Mouse (Mus musculus): ENCODE data around the gene Sh2b2. TPM values are rescaled to one million over a fixed set of nuclear protein-coding genes. Genes with fewer than 3 reads are reported as not detected.
"Not testable (repeated sequence)": the region's sequence is repeated elsewhere in the genome, so short reads cannot be mapped to it uniquely, and the experiment has no call there.

The Sh2b2 gene
- polyA plus RNA-seq, 1 experiment from 2014 or later = 25.6 TPM

GRCm38 (mm10) chr5:136230348-136231035 is 15.9 kb downstream of the Sh2b2 start:
- ATAC-seq = no peak
- WGBS = 80% methylated on average over 4 of the region's 4 CpGs
- H3K9ac ChIP-seq (replicated peaks) = no peak overlapping the region
- H3K4me1 ChIP-seq (replicated peaks) = peaks cover 17% of the 10 kb centered on the region
- no peaks in the 10 kb centered on the region for H3K9me3 ChIP-seq
- H3K36me3 ChIP-seq = peaks cover 54% of the 10 kb centered on the region
- no peak overlapping the region for H3K4me3 ChIP-seq (replicated peaks)
- H3K27me3 ChIP-seq = 0 out of 2 replicates have a peak, but pooled peaks cover 3% of the 10 kb centered on the region
- no peak overlapping the region for H3K27ac ChIP-seq
- H3K4me2 ChIP-seq (replicated peaks) = no peak overlapping the region

GRCm38 (mm10) chr5:136226246-136226876 is 20.0 kb downstream of the Sh2b2 start:
- Histone ChIP-seq H3K4me2 (replicated peaks) (no peak overlapping the region), H3K9ac (replicated peaks) (no peak overlapping the region), H3K36me3 (peaks cover 86% of the 10 kb centered on the region), H3K4me1 (replicated peaks) (peaks cover 6% of the 10 kb centered on the region; the same call in 1 of the 2 replicates), H3K9me3 (no peaks in the 10 kb centered on the region), H3K27ac (no peak overlapping the region), H3K27me3 (no peaks in the 10 kb centered on the region), H3K4me3 (replicated peaks) (no peak overlapping the region)
- WGBS = 87% methylated on average over 7 of the region's 7 CpGs
- no peak for ATAC-seq

GRCm38 (mm10) chr5:136218585-136218984 is 27.8 kb downstream of the Sh2b2 start:
- Histone ChIP-seq H3K9me3 (no peaks in the 10 kb centered on the region), H3K27me3 (no peaks in the 10 kb centered on the region), H3K36me3 (peaks cover 57% of the 10 kb centered on the region), H3K9ac (replicated peaks) (no peak overlapping the region), H3K4me3 (replicated peaks) (no peak overlapping the region), H3K4me1 (replicated peaks) (no peaks in the 10 kb centered on the region), H3K4me2 (replicated peaks) (no peak overlapping the region), H3K27ac (no peak overlapping the region)
- WGBS = 88% methylated on average over 12 of the region's 12 CpGs
- ATAC-seq = no peak

GRCm38 (mm10) chr5:136217932-136218381 is 28.4 kb downstream of the Sh2b2 start:
- peaks cover 50% of the 10 kb centered on the region for H3K36me3 ChIP-seq
- H3K9ac ChIP-seq (replicated peaks) = no peak overlapping the region
- no peaks in the 10 kb centered on the region for H3K4me1 ChIP-seq (replicated peaks)
- no peaks in the 10 kb centered on the region for H3K27me3 ChIP-seq
- no peak overlapping the region for H3K27ac ChIP-seq
- WGBS = 74% methylated on average over 4 of the region's 4 CpGs
- no peak overlapping the region for H3K4me2 ChIP-seq (replicated peaks)
- ATAC-seq = no peak
- no peaks in the 10 kb centered on the region for H3K9me3 ChIP-seq
- no peak overlapping the region for H3K4me3 ChIP-seq (replicated peaks)

- H3K27me3 ChIP-seq = no peaks in the 10 kb centered on the region
These were observed 29.2 kb downstream of the Sh2b2 start for GRCm38 (mm10) chr5:136217004-136217665.

GRCm38 (mm10) chr5:136215958-136216357 is 30.4 kb downstream of the Sh2b2 start:
- WGBS = 85% methylated on average over 5 of the region's 5 CpGs
- no peak overlapping the region for H3K4me3 ChIP-seq (replicated peaks)
- no peak overlapping the region for H3K27ac ChIP-seq
- H3K36me3 ChIP-seq = peaks cover 32% of the 10 kb centered on the region
- no peaks in the 10 kb centered on the region for H3K9me3 ChIP-seq
- no peaks in the 10 kb centered on the region for H3K27me3 ChIP-seq
- no peaks in the 10 kb centered on the region for H3K4me1 ChIP-seq (replicated peaks)
- H3K9ac ChIP-seq (replicated peaks) = no peak overlapping the region
- no peak overlapping the region for H3K4me2 ChIP-seq (replicated peaks)
- ATAC-seq = no peak

More at GRCm38 (mm10) chr5:136217004-136217665, 29.2 kb downstream of the Sh2b2 start:
- peaks cover 43% of the 10 kb centered on the region for H3K36me3 ChIP-seq
- H3K4me1 ChIP-seq (replicated peaks) = no peaks in the 10 kb centered on the region
- no peak overlapping the region for H3K9ac ChIP-seq (replicated peaks)
- H3K4me2 ChIP-seq (replicated peaks) = no peak overlapping the region
- no peak overlapping the region for H3K27ac ChIP-seq
- no peaks in the 10 kb centered on the region for H3K9me3 ChIP-seq
- no peak overlapping the region for H3K4me3 ChIP-seq (replicated peaks)
- ATAC-seq = no peak
- WGBS = 91% methylated on average over 18 of the region's 18 CpGs

- no peak overlapping the region for H3K9ac ChIP-seq (replicated peaks)
- ATAC-seq = no peak
- 94% methylated on average over 3 of the region's 3 CpGs for WGBS
These were observed 31.1 kb downstream of the Sh2b2 start for GRCm38 (mm10) chr5:136215211-136215610.

GRCm38 (mm10) chr5:136213716-136214115 is 32.6 kb downstream of the Sh2b2 start:
- Histone ChIP-seq H3K27ac (no peak overlapping the region), H3K9me3 (no peaks in the 10 kb centered on the region), H3K36me3 (peaks cover 10% of the 10 kb centered on the region), H3K9ac (replicated peaks) (no peak overlapping the region), H3K4me3 (replicated peaks) (no peak overlapping the region), H3K4me2 (replicated peaks) (no peak overlapping the region), H3K4me1 (replicated peaks) (no peaks in the 10 kb centered on the region), H3K27me3 (no peaks in the 10 kb centered on the region)
- ATAC-seq = no peak
- WGBS = 82% methylated on average over 5 of the region's 5 CpGs

More at GRCm38 (mm10) chr5:136215211-136215610, 31.1 kb downstream of the Sh2b2 start:
- Histone ChIP-seq H3K4me1 (replicated peaks) (no peaks in the 10 kb centered on the region), H3K27me3 (no peaks in the 10 kb centered on the region), H3K4me2 (replicated peaks) (no peak overlapping the region), H3K36me3 (peaks cover 24% of the 10 kb centered on the region), H3K27ac (no peak overlapping the region), H3K4me3 (replicated peaks) (no peak overlapping the region), H3K9me3 (no peaks in the 10 kb centered on the region)

GRCm38 (mm10) chr5:136212716-136213115 is 33.6 kb downstream of the Sh2b2 start:
- Histone ChIP-seq H3K36me3 (no peaks in the 10 kb centered on the region), H3K27ac (no peak overlapping the region), H3K4me3 (replicated peaks) (no peak overlapping the region), H3K9ac (replicated peaks) (no peak overlapping the region), H3K4me1 (replicated peaks) (no peaks in the 10 kb centered on the region), H3K9me3 (no peaks in the 10 kb centered on the region), H3K27me3 (no peaks in the 10 kb centered on the region), H3K4me2 (replicated peaks) (no peak overlapping the region)
- WGBS = 91% methylated on average over 11 of the region's 11 CpGs
- no peak for ATAC-seq

GRCm38 (mm10) chr5:136211341-136212102 is 34.8 kb downstream of the Sh2b2 start:
- H3K4me1 ChIP-seq (replicated peaks); H3K9me3 ChIP-seq; H3K4me2 ChIP-seq (replicated peaks); H3K27ac ChIP-seq; ATAC-seq; H3K27me3 ChIP-seq; H3K36me3 ChIP-seq; H3K4me3 ChIP-seq (replicated peaks); H3K9ac ChIP-seq (replicated peaks): not testable (repeated sequence)
- 93% methylated on average over 14 of the region's 14 CpGs for WGBS

- 69% methylated on average over 5 of the region's 5 CpGs for WGBS
- no peak overlapping the region for H3K9ac ChIP-seq (replicated peaks)
These were observed 35.8 kb downstream of the Sh2b2 start for GRCm38 (mm10) chr5:136210549-136210948.

More at GRCm38 (mm10) chr5:136210549-136210948, 35.8 kb downstream of the Sh2b2 start:
- Histone ChIP-seq H3K4me2 (replicated peaks) (no peak overlapping the region), H3K36me3 (no peaks in the 10 kb centered on the region), H3K9me3 (no peaks in the 10 kb centered on the region), H3K27ac (no peak overlapping the region), H3K4me3 (replicated peaks) (no peak overlapping the region), H3K4me1 (replicated peaks) (no peaks in the 10 kb centered on the region), H3K27me3 (no peaks in the 10 kb centered on the region)
- no peak for ATAC-seq
